Mouse (Mus musculus) embryo, embryonic 10.5 days (tissue): ENCODE data around the gene Sdk1.

Experiments
- DNase-seq: peaks from one replicate; pipeline ENCODE4 v3.0.0-alpha.2; 2015; ENCODE audit warnings: low spot score

The Sdk1 gene

DNA sequence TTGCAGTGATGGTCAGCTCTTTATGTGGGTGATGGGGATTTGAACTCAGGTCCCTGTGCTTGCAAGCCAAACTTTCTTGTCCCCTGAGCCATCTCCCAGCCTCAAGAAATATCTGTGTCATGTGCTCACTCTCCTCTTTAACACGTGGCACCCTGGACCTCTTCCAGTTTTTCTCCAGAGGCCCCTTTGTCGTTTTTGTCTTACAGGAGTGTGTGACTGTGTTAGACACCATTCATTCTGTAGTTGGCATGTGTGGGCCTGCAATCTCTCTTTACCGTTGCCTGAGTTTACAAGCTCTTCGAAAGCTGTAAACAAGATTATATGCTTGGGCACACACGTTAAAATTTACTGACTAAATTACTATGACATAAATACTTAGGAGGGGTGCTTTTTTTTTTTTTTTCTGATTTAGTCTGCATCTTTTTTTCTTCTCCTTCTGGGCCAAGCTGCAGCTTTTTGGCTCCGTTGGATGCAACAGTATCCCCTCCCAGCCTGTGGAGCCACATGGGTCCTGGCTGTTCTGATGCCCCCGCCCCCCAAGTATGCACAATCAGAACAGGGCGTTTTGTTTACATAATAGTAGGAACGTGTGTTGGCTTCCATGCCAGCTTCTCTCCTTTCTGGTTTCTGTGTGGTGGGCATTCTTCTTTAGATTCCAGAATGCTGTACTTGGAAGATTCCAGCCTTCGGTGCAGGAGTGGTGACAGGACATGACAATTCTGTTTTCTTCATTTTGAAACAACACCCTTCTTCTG is 527.6 kb downstream of the Sdk1 start:
- no peak for DNase-seq

DNA sequence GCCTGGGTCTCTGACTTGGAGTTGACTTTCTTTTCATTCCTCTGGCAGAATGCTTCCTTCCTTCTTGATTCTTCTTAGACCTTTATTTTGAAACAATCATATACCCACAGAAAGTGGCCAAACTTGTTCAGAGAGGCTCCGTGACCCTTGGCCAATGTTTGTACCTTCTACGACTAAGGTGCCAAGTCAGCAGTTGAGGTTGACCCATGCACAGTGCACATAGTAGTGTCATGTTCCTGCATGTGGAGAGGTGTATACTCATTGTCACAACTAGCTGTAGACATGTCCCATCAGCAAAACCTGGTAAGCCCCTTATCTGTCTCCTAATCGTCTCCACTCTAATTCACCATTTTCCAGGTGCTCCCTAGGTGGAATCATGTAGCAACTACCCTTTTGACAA is 530.2 kb downstream of the Sdk1 start:
- DNase-seq = no peak

DNA sequence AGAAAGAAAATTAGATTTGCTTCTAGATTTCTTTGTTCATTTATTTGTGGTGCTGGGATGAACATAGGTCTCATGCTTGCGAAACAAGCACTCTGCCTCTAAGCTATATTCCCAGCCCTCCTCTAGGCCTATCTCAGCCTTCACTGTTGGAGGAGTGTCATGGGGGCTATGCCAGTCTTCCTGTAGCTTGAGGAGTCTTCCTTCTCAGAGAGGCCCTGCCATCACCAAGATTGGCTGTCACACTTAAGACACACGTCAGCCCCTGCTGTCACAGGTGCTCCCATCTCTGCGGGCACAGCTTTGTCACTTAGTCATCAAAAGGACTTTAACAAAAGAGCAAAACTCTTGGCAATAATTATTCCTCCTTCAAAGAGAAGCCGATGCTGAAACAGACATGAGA is 536.9 kb downstream of the Sdk1 start:
- no peak for DNase-seq

DNA sequence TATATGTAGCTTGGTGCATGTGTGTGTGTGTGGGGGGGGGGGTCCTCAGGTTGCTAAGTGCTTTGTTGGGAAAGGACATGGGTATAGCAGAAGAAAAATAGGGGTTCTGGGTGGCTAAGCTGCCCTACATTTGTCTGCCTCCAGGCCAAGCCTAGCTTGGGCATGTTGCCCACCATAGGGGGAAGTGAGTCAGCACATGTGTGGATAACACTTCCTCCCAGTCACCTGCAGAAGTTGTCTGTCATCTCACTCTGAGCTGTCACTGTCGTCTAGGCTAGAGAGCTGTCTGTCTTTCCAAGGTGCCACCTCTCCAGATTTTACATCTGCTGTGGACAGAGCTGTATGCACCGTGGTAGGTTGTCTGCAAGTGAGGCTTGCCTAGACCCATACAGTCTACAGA is 539.9 kb downstream of the Sdk1 start:
- DNase-seq = no peak

DNA sequence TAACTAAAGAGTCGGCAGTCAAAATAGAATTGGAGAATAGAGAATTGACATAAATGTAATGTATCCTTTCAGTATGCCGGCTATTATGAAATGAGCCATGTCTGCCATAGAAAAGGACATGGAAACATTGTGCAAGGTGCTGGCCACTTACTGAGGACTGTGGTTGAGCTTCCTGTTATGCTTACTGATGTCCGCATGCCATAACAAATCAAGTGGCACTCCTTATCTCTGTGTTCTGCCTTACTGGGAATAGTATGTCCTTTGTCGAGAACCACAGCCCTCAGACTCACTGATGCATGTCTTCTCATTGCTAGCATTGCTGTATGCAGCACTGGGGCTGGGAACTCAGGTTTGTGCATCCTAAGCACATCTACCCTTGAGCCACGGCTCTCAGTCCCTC is 541.0 kb downstream of the Sdk1 start:
- no peak for DNase-seq

DNA sequence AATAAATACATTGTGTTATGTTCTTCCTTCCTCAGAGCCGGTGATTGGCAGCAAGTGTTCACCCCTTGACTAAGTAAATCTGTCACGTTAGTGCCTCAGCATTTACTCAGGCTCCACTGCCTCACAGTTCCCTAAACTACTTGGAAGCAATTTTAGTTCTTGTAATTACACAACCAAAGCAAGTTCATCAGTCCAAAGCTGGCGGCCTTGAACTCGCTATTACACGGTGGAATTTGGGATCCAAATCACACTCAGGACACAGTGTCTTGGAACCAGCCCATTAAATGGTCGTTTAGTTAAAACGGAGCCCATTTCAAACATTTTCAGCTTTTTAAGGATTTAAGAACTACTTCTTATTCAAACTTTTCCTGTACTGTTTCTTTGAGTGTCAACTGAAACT is 542.2 kb downstream of the Sdk1 start:
- DNase-seq = no peak

DNA sequence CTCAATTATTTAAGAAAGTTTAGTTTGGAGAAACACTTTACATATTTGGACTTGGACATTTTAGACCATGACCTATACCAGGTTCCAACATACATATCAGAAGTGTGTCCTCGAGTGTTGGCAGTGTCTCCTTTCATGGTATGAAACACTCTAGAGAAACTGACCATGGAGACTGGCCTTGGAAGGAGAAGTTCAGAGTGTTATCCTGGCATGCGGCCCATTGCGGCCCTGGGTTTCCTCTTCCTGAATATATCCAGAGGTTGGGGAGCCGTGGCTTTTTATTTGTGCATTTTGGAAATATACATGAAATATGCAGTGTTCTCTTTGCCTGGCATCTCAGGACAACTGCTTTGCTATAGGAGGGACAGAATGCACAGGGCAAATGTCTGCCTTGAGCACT is 552.6 kb downstream of the Sdk1 start:
- DNase-seq = no peak

DNA sequence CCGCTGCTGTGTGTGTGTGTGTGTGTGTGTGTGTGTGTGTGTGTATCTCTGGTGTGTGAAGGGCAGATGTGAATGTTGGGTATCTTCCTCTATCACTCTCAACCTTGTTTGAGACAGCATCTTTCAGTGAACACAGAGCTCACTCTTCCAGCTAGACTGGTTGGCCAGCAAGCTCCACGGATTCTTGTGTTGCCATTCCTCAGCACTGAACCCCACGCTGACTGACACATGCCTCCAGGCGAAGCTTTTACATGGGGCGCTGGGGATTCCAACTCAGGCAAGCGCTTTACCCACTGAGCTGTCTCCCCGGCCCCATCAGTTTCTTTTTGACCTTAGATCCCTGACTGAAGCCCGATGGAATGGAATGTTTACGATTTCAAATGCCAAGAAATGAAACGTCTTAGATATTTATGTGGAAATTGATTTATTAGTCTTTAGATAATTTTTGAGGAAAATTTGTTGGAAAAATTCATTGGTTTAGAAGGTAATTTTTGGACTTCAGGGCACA is 582.6 kb downstream of the Sdk1 start:
- peak; percentile 31 for DNase-seq

DNA sequence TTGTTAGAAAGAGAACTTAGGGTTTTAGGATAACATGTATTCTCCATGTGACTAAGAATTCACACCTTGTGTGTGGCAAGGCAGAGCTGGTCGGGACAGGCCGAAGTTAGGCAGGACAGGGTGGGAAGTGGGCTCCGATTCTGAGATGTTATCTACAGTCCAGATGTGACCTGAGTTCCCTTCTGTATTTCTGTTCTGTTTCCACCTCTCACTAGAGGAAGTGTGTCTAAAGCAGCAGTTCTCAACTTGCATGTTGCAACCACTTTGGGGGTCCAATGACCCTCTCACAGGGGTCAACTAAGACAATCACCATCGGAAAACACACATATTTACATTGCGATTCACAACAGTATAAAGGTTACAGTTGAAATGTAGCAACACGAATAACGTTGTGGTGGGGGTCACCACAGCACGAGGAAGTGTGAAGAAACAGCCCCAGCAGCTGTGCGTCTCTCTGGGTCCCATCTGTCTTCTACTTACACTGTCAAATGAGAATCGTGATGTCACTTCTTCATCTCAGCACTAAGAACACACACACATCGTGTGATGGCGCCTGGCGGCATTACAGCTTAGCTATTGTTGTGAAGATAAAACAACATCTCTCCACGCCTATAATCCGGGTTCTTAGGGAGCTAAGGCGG is 583.6 kb downstream of the Sdk1 start:
- no peak for DNase-seq

DNA sequence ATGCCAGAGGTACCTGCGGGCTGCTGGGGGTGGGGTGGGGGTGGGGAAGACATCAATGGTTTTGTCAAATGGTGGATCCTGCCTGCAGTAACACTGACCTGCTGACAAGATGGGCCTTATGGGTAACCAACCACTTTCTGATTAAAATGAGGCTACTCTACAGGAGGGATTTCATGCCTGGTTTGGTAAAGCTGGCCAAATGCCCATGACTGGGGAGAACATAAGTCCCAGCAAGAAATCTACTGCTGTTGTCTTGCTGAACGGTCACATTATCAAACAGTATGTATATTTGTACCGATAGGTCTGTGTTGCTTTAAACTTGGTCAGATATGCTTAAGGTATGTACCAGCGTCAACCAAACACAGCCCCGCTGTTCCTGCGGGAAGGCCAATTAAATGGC is 594.3 kb downstream of the Sdk1 start:
- DNase-seq = no peak

DNA sequence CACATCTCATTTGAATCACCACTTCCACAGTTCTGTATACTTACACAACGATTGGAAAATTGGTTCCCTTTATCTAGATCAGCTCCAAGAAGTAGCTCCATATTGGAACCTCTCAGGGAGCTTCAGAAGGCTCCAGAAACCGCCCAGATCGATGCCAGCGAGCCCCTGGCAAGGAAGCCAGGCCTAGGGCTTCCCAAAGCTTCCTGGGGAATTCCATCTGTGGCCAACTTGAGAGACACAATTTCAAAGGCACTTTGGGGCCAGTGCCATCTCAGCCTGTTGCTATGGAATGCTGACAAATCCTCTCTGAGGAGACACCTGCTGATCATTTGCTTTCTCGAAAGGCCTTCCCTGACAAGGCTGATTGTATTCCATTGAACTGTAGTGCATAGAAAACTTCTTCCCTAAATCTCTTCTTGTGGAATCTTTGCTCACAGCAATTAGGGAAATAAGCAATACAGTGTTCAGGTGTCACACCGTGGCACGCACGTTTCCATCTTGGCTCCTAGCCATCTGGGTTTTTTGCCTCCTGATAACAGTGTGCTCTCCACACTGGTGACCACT is 595.7 kb downstream of the Sdk1 start:
- no peak for DNase-seq

DNA sequence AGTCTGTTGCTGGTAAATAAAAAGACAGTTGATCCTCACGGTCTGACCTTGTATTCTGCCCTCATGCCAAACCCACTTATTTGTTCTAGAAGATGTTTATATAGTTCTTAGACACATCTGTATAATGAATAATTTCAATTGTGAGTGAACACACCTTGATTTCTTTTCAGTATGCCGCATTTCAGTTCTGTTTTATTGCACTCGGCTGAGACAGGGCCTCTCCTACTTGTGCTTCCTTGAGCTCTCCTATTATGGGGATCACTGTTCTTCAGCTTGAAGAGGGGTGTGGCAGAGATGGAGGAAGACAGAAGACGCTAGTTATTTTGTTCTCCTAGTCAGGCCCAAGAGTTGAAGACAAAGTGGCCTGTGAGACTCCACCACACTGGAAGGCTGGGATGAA is 603.4 kb downstream of the Sdk1 start:
- no peak for DNase-seq

DNA sequence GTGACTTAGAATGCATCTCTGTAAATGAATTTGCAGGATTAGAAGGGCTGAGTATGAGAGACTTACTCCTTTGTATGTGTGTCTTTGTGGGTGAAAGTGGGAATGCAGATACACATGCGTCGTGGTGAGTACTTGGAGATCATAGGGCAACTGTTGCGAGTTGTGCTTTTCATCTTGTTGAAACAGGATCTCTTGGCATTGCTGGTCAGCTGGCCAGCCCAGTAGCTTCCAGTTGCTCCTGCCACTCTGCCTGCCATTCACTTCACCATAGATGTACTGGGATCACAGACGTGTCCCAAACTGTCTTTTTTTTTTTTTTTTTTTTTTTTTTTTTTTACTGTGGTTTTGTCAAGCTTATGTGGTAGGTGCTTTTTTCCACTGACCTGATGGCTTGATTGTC is 606.4 kb downstream of the Sdk1 start:
- no peak for DNase-seq

DNA sequence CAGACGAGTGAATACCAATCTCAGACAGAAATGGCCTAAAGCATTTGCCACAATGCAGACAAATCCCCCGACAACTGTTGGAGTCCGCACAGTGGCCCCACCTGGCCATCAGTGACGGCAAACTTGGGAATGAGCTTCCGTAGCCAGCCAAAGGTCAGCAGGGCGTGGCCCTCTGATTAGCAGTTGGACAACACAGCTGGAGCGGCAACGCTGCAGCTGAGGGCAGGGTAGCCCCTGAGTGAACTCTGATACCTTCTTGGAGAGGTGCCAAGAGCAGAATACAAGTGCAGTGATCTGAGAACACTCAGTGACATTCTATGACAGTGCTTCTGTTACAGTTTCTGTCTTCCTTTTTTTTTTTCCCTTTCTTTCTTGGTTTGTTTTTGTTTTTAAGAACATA is 610.9 kb downstream of the Sdk1 start:
- peak; percentile 53 for DNase-seq

DNA sequence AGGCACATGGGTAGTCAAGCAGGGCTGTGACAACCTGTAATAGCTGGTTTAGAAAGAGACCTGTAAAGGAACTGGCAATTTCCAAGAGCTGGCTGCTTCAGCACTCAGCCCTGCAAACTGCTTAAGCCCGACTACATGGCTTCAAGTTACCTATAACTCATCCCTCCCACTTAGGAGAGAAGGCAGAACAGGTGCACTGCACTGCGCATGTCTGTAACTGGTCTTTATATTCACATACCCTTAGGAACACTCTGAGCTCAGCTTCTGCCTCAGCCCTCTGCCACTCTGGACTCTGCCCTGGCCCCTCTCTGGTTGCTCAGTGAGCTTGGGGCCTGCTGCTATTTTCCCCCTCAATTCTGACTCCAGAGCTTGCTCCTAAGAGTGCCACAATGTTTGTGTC is 615.2 kb downstream of the Sdk1 start:
- DNase-seq = no peak

DNA sequence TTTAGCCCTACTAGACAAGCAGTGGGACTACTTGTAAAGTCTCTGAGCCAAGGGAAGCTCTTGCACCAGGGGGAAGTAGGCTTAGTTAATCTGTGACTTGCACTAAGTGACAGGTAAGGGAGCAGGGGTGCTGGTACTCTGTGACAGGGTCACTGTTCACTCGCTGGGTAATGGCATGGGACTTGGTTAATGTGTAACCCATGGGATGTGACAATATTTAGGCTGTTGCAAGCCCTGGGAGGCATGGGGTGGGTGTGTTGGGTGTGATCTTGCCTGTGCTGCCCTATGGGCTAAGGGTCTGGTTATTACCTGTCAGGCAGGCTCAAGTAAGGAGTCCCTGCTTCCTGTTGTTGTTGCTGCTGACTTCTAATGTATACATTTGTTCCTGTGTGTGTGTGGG is 616.5 kb downstream of the Sdk1 start:
- DNase-seq = no peak

DNA sequence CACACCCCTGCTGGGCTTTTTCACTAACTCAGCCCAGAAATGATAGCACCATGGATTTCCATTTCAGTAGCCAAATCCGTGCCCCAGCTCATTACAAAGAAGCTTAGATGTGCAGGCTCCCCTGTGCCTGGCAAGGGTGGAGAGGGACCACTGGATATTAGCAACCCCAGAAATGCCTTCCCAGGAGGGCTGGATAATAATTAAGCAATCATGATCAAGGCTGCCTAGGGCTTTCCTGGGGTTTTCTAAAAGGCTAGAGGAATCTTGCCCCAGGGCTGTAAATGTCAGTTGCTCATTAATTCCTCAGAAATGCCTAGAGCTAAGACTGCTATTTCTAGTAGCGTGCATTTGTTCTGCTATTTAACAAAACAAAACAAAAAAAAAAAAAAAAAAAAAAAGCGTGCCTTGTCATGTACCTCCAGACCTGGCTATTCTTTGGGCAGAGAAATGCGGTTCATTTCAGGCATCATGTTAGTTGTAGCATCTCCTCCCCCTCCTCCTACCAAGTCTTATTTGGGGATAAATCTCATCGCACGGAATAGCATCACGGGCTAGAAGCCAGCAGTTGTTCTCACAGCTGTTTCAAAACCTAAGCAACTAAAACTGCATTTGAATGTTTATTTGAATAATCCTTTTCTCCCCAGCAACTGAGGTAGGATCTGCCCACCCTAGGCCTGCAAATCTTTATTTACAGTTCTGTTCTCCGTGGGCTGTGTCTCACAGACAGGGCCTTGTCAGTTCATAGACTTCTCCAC is 617.3 kb downstream of the Sdk1 start:
- DNase-seq = no peak

DNA sequence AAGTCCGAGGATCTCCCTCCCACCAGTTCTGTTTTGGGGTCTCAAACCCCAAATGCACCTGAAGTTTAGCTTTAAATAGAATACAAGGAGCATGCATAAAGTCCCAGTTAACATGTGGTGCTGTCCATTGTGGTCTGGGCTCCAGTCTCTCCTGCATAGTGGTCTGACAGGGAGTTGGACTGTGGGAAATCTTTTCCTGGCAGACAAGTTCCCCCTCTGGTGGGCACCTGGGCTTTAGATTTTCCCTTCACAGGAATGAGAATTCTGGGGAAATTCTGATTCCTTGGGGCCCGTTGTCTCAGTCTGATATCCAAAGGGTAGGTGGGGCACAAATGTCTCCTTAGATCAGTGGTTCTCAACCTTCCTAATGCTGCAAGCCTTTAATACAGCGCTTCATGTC is 624.8 kb downstream of the Sdk1 start:
- peak; percentile 26 for DNase-seq

DNA sequence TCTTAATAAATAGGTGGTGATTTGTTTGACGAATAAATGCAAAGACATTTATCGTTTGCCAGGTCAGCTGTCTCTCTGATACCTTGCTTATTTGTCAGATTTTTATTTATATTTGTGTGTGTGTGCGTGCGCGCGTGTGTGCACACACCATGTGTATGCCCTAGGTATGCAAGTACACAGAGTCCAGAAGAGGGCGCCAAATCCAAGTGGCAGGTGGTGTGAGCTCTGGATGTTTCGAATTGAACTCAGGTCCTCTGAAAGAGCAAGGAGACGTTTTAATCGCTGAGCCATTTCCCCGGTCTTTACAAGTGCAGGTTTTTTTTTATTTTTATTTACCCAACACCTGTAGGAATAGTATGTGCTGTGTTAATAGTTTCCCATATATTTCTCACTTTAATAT is 632.5 kb downstream of the Sdk1 start:
- no peak for DNase-seq

DNA sequence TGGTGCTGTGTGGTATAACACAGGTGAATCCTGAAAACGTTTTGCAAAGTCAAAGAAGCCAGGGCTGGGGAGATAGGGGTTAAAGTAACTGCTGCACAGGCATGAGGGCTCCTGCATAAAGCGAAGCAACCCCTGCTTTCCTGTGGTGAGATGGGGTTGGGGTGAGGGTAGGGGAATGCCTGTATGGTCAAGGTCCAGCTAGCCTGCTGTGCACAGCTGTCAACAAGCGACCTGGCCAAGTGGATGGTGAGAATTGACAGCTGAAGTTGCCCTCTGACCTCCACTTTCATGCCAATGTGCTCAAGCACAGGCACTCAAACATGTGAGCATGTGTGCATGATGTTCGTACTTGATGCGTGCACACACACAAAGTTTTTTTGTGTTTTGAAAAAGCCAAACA is 639.4 kb downstream of the Sdk1 start:
- no peak for DNase-seq

DNA sequence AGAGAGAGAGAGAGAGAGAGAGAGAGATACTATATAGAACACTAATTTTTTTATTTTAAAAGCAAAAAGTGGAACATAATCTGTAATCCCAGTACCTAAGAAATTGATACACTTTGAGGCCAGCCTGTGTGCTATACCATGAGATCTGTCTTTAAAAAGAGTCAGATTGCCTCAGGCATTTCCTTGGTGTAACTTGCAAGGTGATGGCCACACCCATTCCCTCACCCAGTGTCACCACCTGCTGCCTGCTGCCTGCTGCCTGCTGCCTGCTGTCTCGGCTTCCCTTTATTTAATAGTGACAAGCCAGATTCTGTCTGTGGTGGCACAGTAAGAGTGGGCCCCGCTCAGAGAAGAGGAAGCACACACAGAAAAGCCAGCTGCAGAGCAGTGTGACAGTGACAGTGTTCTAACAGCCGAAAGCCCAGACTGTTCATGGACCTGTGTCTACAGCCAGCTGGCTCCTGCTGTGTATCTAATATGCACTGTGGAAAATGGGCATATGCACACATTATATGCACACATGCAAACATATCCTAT is 642.9 kb downstream of the Sdk1 start:
- DNase-seq = no peak

DNA sequence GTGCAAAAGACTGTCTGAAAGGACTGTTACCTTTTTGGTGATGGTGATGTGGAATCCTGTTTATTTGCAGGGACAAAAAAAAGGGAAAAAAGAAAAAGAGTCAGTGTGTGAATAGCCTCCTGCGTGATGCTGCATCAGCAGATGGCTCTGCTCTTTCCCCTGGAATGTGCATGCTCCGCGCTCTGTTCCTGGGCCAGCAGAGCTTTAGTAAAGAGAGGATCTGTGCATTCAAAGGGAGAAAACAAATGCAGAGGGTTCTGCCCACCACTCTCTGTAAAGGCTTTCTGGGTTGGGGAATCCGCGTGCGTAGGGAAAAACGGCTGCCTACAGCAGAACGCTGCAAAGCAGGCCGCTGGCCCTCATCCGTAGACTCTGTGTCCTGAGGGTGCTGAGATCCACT is 644.7 kb downstream of the Sdk1 start:
- DNase-seq = no peak

DNA sequence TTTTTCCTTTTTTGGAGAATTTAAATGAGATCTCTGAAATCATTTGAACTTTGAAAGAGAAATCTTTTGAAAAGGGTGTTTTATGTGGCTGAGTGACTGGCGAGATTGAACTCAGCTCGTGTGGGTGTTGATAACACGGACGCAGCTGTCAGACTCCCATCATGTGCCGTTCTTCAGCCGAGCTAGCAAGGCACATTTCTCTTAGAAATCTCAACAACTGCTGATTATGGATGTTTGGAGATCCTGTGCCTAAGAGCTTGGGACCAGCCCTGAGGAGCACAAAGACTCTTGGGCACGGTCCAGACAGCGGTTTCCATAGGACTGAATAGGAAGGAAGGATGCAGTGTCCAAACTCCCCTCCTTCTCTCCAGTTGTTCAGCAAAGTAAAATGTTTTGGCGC is 648.5 kb downstream of the Sdk1 start:
- DNase-seq = no peak
